Comparison of ENCODE assay signal across 20 mouse cellular contexts in the genomic region with DNA sequence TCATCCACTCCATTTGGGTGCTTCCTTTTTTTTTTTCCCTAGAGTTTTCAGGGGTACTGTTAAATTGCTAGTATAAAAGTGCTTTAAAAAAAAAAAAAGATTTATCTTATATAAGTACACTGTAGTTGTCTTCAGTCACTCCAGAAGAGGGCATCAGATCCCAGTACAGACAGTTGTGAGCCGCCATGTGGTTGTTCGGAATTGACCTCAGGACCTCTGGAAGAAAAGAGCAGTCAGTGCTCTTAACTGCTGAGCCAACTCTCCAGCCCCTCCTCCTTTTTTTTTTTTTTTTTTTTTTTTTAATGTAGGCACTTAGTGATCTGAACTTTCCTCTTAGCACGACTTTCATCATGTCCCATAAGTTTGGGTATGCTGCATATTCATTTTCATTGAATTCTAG. TPM values are rescaled to one million over a fixed set of nuclear protein-coding genes. Genes with fewer than 3 reads are reported as not detected.
DNase-seq lines count a peak whose midpoint lies in the region; ATAC-seq and TF ChIP-seq lines count a peak whose summit lies in the region.
"Had no signal": no experiment of that assay in that cellular context is flagged by ENCODE, and none has a peak within 500 bp of the region (broad histone marks: within the 10 kb centered on the region; RNA-seq: fewer than 3 reads in every experiment).

No protein-coding gene starts in this region.

- H3K4me1 ChIP-seq in intestine, postnatal 0 days (replicated peaks; ENCODE audit: control insufficient read depth, insufficient read depth, low read length): no peaks in the 10 kb centered on the region
- H3K4me1 ChIP-seq in intestine, embryonic 16.5 days (ENCODE audit: control insufficient read depth, insufficient read depth, low read length): no peaks in the 10 kb centered on the region
- H3K4me1 ChIP-seq: forebrain, embryonic 12.5 days; heart, embryonic 13.5 days; hindbrain, embryonic 12.5 days; limb, embryonic 13.5 days; lung, embryonic 15.5 days; midbrain, embryonic 13.5 days had no signal

- H3K9ac ChIP-seq in intestine, postnatal 0 days (ENCODE audit: low read depth, low read length): no peak overlapping the region
- H3K9ac ChIP-seq in intestine, embryonic 16.5 days (ENCODE audit: low read depth, low read length): no peak overlapping the region
- H3K9ac ChIP-seq: forebrain, embryonic 12.5 days; heart, embryonic 13.5 days; hindbrain, embryonic 12.5 days; limb, embryonic 13.5 days; lung, embryonic 15.5 days; midbrain, embryonic 13.5 days had no signal

- peak; percentile 27; the same call in 1 of the 2 replicates for TF ChIP-seq CTCF in intestine, postnatal 0 days (IDR thresholded peaks at IDR 0.05; ENCODE audit: low read depth)

- H3K36me3 ChIP-seq in intestine, postnatal 0 days (ENCODE audit: control insufficient read depth, insufficient read depth): no peaks in the 10 kb centered on the region
- H3K36me3 ChIP-seq in intestine, embryonic 16.5 days (ENCODE audit: control insufficient read depth, insufficient read depth, low read length): no peaks in the 10 kb centered on the region
- H3K36me3 ChIP-seq: forebrain, embryonic 12.5 days; heart, embryonic 13.5 days; hindbrain, embryonic 12.5 days; limb, embryonic 13.5 days; lung, embryonic 15.5 days; midbrain, embryonic 13.5 days had no signal

- no peak overlapping the region for H3K4me3 ChIP-seq in intestine, postnatal 0 days (ENCODE audit: low read depth, low read length)
- H3K4me3 ChIP-seq in intestine, embryonic 16.5 days (ENCODE audit: low read length): no peak overlapping the region
- H3K4me3 ChIP-seq: forebrain, embryonic 12.5 days; heart, embryonic 13.5 days; hindbrain, embryonic 12.5 days; limb, embryonic 13.5 days; lung, embryonic 15.5 days; midbrain, embryonic 13.5 days had no signal

- H3K4me2 ChIP-seq in intestine, postnatal 0 days (replicated peaks; ENCODE audit: low read depth): no peak overlapping the region
- H3K4me2 ChIP-seq in intestine, embryonic 16.5 days (ENCODE audit: low read depth, low read length): no peak overlapping the region
- H3K4me2 ChIP-seq: forebrain, embryonic 12.5 days; heart, embryonic 13.5 days; hindbrain, embryonic 12.5 days; limb, embryonic 13.5 days; lung, embryonic 15.5 days; midbrain, embryonic 13.5 days had no signal

- H3K9me3 ChIP-seq in intestine, postnatal 0 days (ENCODE audit: control insufficient read depth): no peaks in the 10 kb centered on the region
- H3K9me3 ChIP-seq in intestine, embryonic 16.5 days (ENCODE audit: control insufficient read depth, low read length): no peaks in the 10 kb centered on the region
- H3K9me3 ChIP-seq: forebrain, embryonic 12.5 days; heart, embryonic 13.5 days; hindbrain, embryonic 12.5 days; limb, embryonic 13.5 days; lung, embryonic 15.5 days; midbrain, embryonic 13.5 days had no signal

- H3K27me3 ChIP-seq in intestine, postnatal 0 days (replicated peaks; ENCODE audit: control insufficient read depth, insufficient read depth, low read length): no peaks in the 10 kb centered on the region
- H3K27me3 ChIP-seq in intestine, embryonic 16.5 days (replicated peaks; ENCODE audit: control insufficient read depth, insufficient read depth, low read length): no peaks in the 10 kb centered on the region
- H3K27me3 ChIP-seq: CH12.LX; forebrain, embryonic 12.5 days; heart, embryonic 13.5 days; hindbrain, embryonic 12.5 days; limb, embryonic 13.5 days; lung, embryonic 15.5 days; midbrain, embryonic 13.5 days had no signal

- DNase-seq in testis, postnatal 10 days (ENCODE audit: low spot score): peak; percentile 21
- no peak for DNase-seq in testis, postnatal 14 days (ENCODE audit: low spot score)
- DNase-seq in brain, adult 2 months (ENCODE audit: low read depth, low spot score): peak; percentile 40
- no peak for DNase-seq in thymus, postnatal 25 days
- DNase-seq in adrenal gland, adult 2 months: no peak
- DNase-seq: cerebellum, postnatal 10 days; embryo, embryonic 11 days; gastrocnemius, postnatal 36 days had no signal

- no peak for ATAC-seq in intestine, postnatal 0 days
- ATAC-seq in intestine, embryonic 16.5 days: no peak
- ATAC-seq: midbrain, embryonic 13.5 days had no signal

- H3K27ac ChIP-seq in intestine, postnatal 0 days (ENCODE audit: low read depth, low read length): no peak overlapping the region
- H3K27ac ChIP-seq in intestine, embryonic 16.5 days (ENCODE audit: low read length): no peak overlapping the region
- H3K27ac ChIP-seq: forebrain, embryonic 12.5 days; heart, embryonic 13.5 days; hindbrain, embryonic 12.5 days; limb, embryonic 13.5 days; lung, embryonic 15.5 days; midbrain, embryonic 13.5 days had no signal

- 51% methylated on average over 3 of the region's 3 CpGs for WGBS in intestine, postnatal 0 days
- WGBS in intestine, embryonic 16.5 days: 40% methylated on average over 3 of the region's 3 CpGs

RNA-seq across cellular contexts. Expression of gene Slc6a16, which starts 6.8 kb away (rescaled TPM):
- polyA plus RNA-seq in intestine, postnatal 0 days (2015; fragmentation: Nextera tagmentation; extraction: Ambion mirVana): not detected in 2 replicates
- polyA plus RNA-seq in intestine, embryonic 16.5 days (2015; fragmentation: Nextera tagmentation; extraction: Ambion mirVana): not detected in 2 replicates
- not detected for total RNA-seq in adrenal gland, adult 2 months (2021)
- polyA plus RNA-seq in adrenal gland, adult 2 months (2012; rRNA removed): 0.04 TPM in 1 of 2 replicates, not detected in the other
- total RNA-seq: gastrocnemius, postnatal 36 days had no signal

RNA-seq across cellular contexts. Expression of gene Cd37, which starts 8.8 kb away (rescaled TPM):
- polyA plus RNA-seq in intestine, postnatal 0 days (2015; fragmentation: Nextera tagmentation; extraction: Ambion mirVana): 1.6 and 2.3 TPM in 2 replicates
- 4.2 and 5.0 TPM in 2 replicates for polyA plus RNA-seq in intestine, embryonic 16.5 days (2015; fragmentation: Nextera tagmentation; extraction: Ambion mirVana)
- total RNA-seq in adrenal gland, adult 2 months (2021): 1 to 10 TPM; 2.9 to 5.2 TPM
- polyA plus RNA-seq in adrenal gland, adult 2 months (2012; rRNA removed): 10.9 and 14.3 TPM in 2 replicates

RNA-seq across cellular contexts. Expression of gene Slc6a21, which starts 29.6 kb away (rescaled TPM):
- not detected in 2 replicates for polyA plus RNA-seq in intestine, postnatal 0 days (2015; fragmentation: Nextera tagmentation; extraction: Ambion mirVana)
- not detected in 2 replicates for polyA plus RNA-seq in intestine, embryonic 16.5 days (2015; fragmentation: Nextera tagmentation; extraction: Ambion mirVana)
- not detected for total RNA-seq in adrenal gland, adult 2 months (2021)
- not detected in 2 replicates for polyA plus RNA-seq in adrenal gland, adult 2 months (2012; rRNA removed)
- total RNA-seq: CH12.LX; gastrocnemius, postnatal 36 days had no signal
- polyA plus RNA-seq: forebrain, embryonic 12.5 days; heart, embryonic 13.5 days; hindbrain, embryonic 12.5 days; intestine, embryonic 14.5 days; kidney, embryonic 16.5 days; limb, embryonic 13.5 days; midbrain, embryonic 13.5 days; neural tube, embryonic 14.5 days had no signal

RNA-seq across cellular contexts. Expression of gene Tead2, which starts 32.1 kb away (rescaled TPM):
- 18.7 and 20.8 TPM in 2 replicates for polyA plus RNA-seq in intestine, postnatal 0 days (2015; fragmentation: Nextera tagmentation; extraction: Ambion mirVana)
- polyA plus RNA-seq in intestine, embryonic 16.5 days (2015; fragmentation: Nextera tagmentation; extraction: Ambion mirVana): 69.6 and 82.1 TPM in 2 replicates
- total RNA-seq in adrenal gland, adult 2 months (2021): 1 to 10 TPM; 8.3 to 9.2 TPM
- 12.4 and 12.6 TPM in 2 replicates for polyA plus RNA-seq in adrenal gland, adult 2 months (2012; rRNA removed)

RNA-seq across cellular contexts. Expression of gene Dkkl1, which starts 35.7 kb away (rescaled TPM):
- 0.47 and 0.55 TPM in 2 replicates for polyA plus RNA-seq in intestine, postnatal 0 days (2015; fragmentation: Nextera tagmentation; extraction: Ambion mirVana)
- polyA plus RNA-seq in intestine, embryonic 16.5 days (2015; fragmentation: Nextera tagmentation; extraction: Ambion mirVana): 0.86 and 1.3 TPM in 2 replicates
- not detected for total RNA-seq in adrenal gland, adult 2 months (2021)
- not detected in 2 replicates for polyA plus RNA-seq in adrenal gland, adult 2 months (2012; rRNA removed)
- total RNA-seq: gastrocnemius, postnatal 36 days had no signal
- polyA plus RNA-seq: kidney, embryonic 16.5 days had no signal

Comparison
In these comparisons a context has a peak if more than half of its experiments do, and no peak if none do; other contexts are left out.
1. DNase-seq: peak in testis, postnatal 10 days (single experiment) and brain, adult 2 months (single experiment); none in testis, postnatal 14 days (single experiment), thymus, postnatal 25 days (single experiment) and adrenal gland, adult 2 months (single experiment).